Mouse (Mus musculus) olfactory bulb, adult 2 months (tissue): ENCODE measurements around the gene Gm21312. TPM values are rescaled to one million over a fixed set of nuclear protein-coding genes. Genes with fewer than 3 reads are reported as not detected.

ENCODE experiments used
- H3K27ac ChIP-seq: fragments of 200-500 bp; 2 replicates; pipeline ENCODE4 v1.5.1; 2012; ENCODE audit warnings: low read depth, low read length; ENCODE audit not compliant: insufficient read depth
- H3K4me1 ChIP-seq: fragments of 200-500 bp; 2 replicates; pipeline ENCODE4 v1.6.1; 2012; ENCODE audit warnings: low read length; ENCODE audit not compliant: control insufficient read depth, insufficient read depth
- H3K4me3 ChIP-seq: fragments of 200-500 bp; 2 replicates; pipeline ENCODE4 v1.5.1; 2012; ENCODE audit warnings: mild to moderate bottlenecking, low read depth, low read length, moderate library complexity; ENCODE audit not compliant: insufficient read depth
- CTCF ChIP-seq: fragments of 200-500 bp; IDR thresholded peaks from 2 replicates; pipeline ENCODE4 v1.5.1; 2012; ENCODE audit warnings: low read depth, mild to moderate bottlenecking, low read length, moderate library complexity; ENCODE audit not compliant: insufficient read depth
- POLR2A ChIP-seq: fragments of 200-500 bp; IDR thresholded peaks from 2 replicates; pipeline ENCODE4 v1.6.1; 2012; ENCODE audit warnings: mild to moderate bottlenecking, low read depth, low read length, moderate library complexity; ENCODE audit not compliant: insufficient read depth
- WGBS: fragments of 180-500 bp; shearing (Covaris S2); methylation state at CpG from one replicate; pipeline ENCODE4 v1.1.7; 2018; 5-methylcytosine and 5-hydroxymethylcytosine counted together
- polyA plus RNA-seq: library from polyadenylated mRNA; stranded (reverse); fragments of >200 nt; gene quantifications from 2 replicates; pipeline ENCODE4 v1.2.4, GENCODE M21; 2012; ENCODE audit warnings: low replicate concordance; ENCODE audit not compliant: missing spikeins, insufficient read depth, insufficient read length

Gene Gm21312
- polyA plus RNA-seq, 1 experiment, result not detected

- H3K27ac ChIP-seq, result no peak overlapping the region
- no peak overlapping the region for H3K4me3 ChIP-seq
- TF ChIP-seq CTCF (no peak), POLR2A (no peak)
- 42% methylated on average over 6 of the region's 6 CpGs for WGBS
- no peaks in the 10 kb centered on the region for H3K4me1 ChIP-seq
Observed at GRCm38 (mm10) chr10:104220303-104221021, 43.6 kb downstream of the Gm21312 start.

Other genes with a start within 250 kb of the Gm21312 start
- gene Gm21293, start 34.0 kb upstream of the Gm21312 start, polyA plus RNA-seq, result not detected in 2 replicates
- gene Gm6763, start 25.5 kb upstream of the Gm21312 start, polyA plus RNA-seq, result not detected in 2 replicates
- not detected in 2 replicates for gene Gm8764, start 17.0 kb upstream of the Gm21312 start, polyA plus RNA-seq
- gene Gm21304, start 8.5 kb upstream of the Gm21312 start, polyA plus RNA-seq, result not detected in 2 replicates
- gene Gm20765, start 8.5 kb downstream of the Gm21312 start, polyA plus RNA-seq, result not detected in 2 replicates
- gene Gm4340, start 17.0 kb downstream of the Gm21312 start, polyA plus RNA-seq, result not detected in 2 replicates